Mouse (Mus musculus): ENCODE results near the gene Fut11. TPM values are rescaled to one million over a fixed set of nuclear protein-coding genes. Genes with fewer than 3 reads are reported as not detected.

Gene Fut11
- total and polyA plus RNA-seq, 2 experiments from 2014 or later = 11.1 to 11.9 TPM

DNA sequence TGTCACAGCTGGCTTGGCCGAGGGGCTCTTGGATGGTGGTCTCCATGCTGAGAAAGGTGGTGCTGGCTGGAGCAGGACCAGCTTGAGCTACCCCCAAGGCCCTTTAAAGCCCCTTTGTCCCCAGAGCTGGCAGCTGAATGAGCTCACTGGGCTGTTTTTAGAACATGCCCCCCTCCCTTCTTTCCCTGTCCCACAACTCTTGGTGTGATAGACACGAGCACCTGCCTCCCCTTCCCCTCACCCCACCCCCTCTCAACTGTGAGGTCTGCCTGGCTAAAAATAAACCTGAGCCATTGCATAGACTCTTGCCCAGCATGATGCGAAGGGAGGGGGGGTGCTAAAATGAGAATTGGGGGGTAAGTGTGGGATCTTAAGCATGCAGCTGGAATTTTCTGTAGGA lies 30.3 kb upstream of the Fut11 start:
- H3K4me3 ChIP-seq (ENCODE audit: low read depth, low read length) = peak overlapping the region; percentile 52
- ATAC-seq (ENCODE audit: insufficient read depth, low read depth) = peak; percentile 68

DNA sequence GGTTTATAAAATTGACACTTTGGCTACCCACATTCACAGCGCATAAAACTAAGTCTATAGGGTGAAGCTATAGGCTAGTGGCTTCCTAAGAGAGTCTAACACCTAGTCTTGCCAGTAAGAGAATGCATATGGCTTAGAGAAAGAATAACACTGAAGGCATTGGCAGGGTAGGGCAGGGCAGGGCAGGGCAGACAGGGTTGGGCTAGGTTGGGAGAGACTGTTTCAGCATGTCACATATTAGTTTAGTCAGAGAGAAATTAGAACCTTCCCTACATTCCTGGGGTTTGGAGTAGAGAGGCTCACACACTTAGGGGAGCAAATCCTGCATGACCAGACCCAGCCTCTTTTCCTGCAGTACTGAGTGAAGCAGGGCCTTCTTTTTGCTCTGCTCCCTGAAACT lies 27.3 kb upstream of the Fut11 start:
- no peaks in the 10 kb centered on the region for H3K9me3 ChIP-seq (replicated peaks; ENCODE audit: control insufficient read depth, low read length)
- H3K9ac ChIP-seq (replicated peaks; ENCODE audit: low read depth, low read length) = peak overlapping the region; percentile 72
- H3K36me3 ChIP-seq (replicated peaks; ENCODE audit: control insufficient read depth, insufficient read depth, low read length) = no peaks in the 10 kb centered on the region; the same call in 1 of the 2 replicates
- DNase-seq (ENCODE audit: low spot score) = no peak
- peak overlapping the region; percentile 51 for H3K4me3 ChIP-seq (ENCODE audit: low read depth, low read length)
- ATAC-seq (ENCODE audit: insufficient read depth, low read depth) = no peak
- no peaks in the 10 kb centered on the region for H3K27me3 ChIP-seq (ENCODE audit: control insufficient read depth, insufficient read depth, low read length)
- peak overlapping the region; percentile 99 for H3K27ac ChIP-seq (ENCODE audit: low read depth)
- peaks cover 23% of the 10 kb centered on the region for H3K4me1 ChIP-seq (ENCODE audit: control insufficient read depth, insufficient read depth)
- H3K4me2 ChIP-seq (ENCODE audit: low read depth, low read length) = peak overlapping the region; percentile 74
- 55% methylated on average over 1 of the region's 1 CpGs for WGBS
- TF ChIP-seq EP300 (IDR thresholded peaks at IDR 0.05; ENCODE audit: low read depth) (no peak), CTCF (IDR thresholded peaks at IDR 0.05; ENCODE audit: low read depth) (no peak)

More for the DNA sequence above, 30.3 kb upstream of the Fut11 start:
- H3K36me3 ChIP-seq (replicated peaks; ENCODE audit: control insufficient read depth, insufficient read depth, low read length) = peaks cover 7% of the 10 kb centered on the region
- peak; percentile 94 for DNase-seq (ENCODE audit: low spot score)
- 22% methylated on average over 3 of the region's 3 CpGs for WGBS
- peak overlapping the region; percentile 76 for H3K4me2 ChIP-seq (ENCODE audit: low read depth, low read length)
- TF ChIP-seq EP300 (IDR thresholded peaks at IDR 0.05; ENCODE audit: low read depth) (peak; percentile 79), CTCF (IDR thresholded peaks at IDR 0.05; ENCODE audit: low read depth) (no peak)
- no peaks in the 10 kb centered on the region for H3K27me3 ChIP-seq (ENCODE audit: control insufficient read depth, insufficient read depth, low read length)
- no peaks in the 10 kb centered on the region for H3K9me3 ChIP-seq (replicated peaks; ENCODE audit: control insufficient read depth, low read length)
- peaks cover 29% of the 10 kb centered on the region for H3K4me1 ChIP-seq (ENCODE audit: control insufficient read depth, insufficient read depth)
- peak overlapping the region; percentile 86 for H3K9ac ChIP-seq (replicated peaks; ENCODE audit: low read depth, low read length)
- H3K27ac ChIP-seq (ENCODE audit: low read depth) = peak overlapping the region; percentile 99

DNA sequence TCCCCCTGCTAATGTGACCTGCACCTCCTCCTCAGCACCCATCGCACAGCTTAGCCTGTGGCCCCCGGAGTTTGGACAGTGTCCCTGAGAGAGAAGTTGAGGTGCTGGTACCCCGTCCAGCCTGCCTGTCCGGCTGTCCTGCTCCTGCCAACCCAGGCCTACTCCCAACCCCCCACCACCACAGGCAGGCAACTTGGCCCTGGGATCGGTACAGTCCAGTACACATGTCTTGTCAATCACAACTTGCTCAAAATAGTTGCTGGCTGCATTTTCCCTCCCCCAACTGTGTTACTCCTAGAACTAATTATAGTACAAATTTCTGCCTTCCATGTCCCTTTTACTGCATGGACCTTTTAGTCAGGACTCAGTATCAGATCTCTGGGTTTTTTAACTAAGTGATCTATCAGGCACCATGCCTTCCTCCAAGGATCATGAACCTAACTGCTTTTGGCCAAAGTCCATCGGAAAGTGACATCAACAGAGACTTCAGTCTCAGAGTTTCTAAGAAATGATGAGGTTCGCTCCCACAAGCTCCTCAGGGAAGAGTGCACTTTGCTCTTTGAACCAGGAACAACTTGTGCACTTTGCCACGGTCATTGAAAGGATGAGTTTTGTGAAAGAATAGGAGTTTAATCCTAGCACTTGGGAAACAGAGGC lies 26.5 kb upstream of the Fut11 start, which contains the start of gene Synpo2l:
Gene Synpo2l (minus strand): TSS at position 201 of the 657 bp plus-strand sequence.
- Histone ChIP-seq H3K4me2 (ENCODE audit: low read depth, low read length) (peak within 1 kb of the TSS; percentile 74), H3K36me3 (replicated peaks; ENCODE audit: control insufficient read depth, insufficient read depth, low read length) (no peaks in the 10 kb centered on the region), H3K27ac (ENCODE audit: low read depth) (peak within 1 kb of the TSS; percentile 99), H3K9me3 (replicated peaks; ENCODE audit: control insufficient read depth, low read length) (no peaks in the 10 kb centered on the region), H3K4me3 (ENCODE audit: low read depth, low read length) (peak within 1 kb of the TSS; percentile 51), H3K4me1 (ENCODE audit: control insufficient read depth, insufficient read depth) (peaks cover 23% of the 10 kb centered on the region), H3K9ac (replicated peaks; ENCODE audit: low read depth, low read length) (peak within 1 kb of the TSS; percentile 72), H3K27me3 (ENCODE audit: control insufficient read depth, insufficient read depth, low read length) (no peaks in the 10 kb centered on the region)
- ATAC-seq (ENCODE audit: insufficient read depth, low read depth) = peak; percentile 75
- 40% methylated on average over 8 of the region's 8 CpGs for WGBS
- DNase-seq (ENCODE audit: low spot score) = peak; percentile 92
- TF ChIP-seq CTCF (IDR thresholded peaks at IDR 0.05; ENCODE audit: low read depth) (no peak), EP300 (IDR thresholded peaks at IDR 0.05; ENCODE audit: low read depth) (peak; percentile 81)

DNA sequence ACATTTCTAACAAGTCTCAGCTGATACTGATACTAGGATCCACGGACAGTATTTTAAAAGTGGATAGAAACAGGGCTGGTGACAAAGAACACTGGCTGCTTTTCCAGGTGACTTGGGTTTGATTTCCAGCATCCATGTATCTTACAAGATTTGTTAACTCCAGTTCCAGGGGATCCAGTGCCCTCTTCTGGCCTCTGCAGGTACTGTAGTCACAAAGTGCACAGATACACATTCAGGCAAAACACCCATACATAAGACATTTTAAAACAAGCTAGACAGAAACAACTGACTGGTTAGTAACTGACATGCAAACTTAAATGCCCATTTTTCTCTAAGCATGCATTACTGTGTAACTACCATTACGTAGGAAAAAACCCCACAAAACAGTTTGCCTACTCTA lies 21.8 kb upstream of the Fut11 start:
- no peak overlapping the region for H3K4me3 ChIP-seq (ENCODE audit: low read depth, low read length)
- H3K4me2 ChIP-seq (ENCODE audit: low read depth, low read length) = 0 out of 2 replicates have a peak overlapping the region, but pooled peaks have one; percentile 66
- no peak for TF ChIP-seq EP300 (IDR thresholded peaks at IDR 0.05; ENCODE audit: low read depth)
- TF ChIP-seq CTCF (IDR thresholded peaks at IDR 0.05; ENCODE audit: low read depth) = peak; percentile 55
- no peak overlapping the region for H3K9ac ChIP-seq (replicated peaks; ENCODE audit: low read depth, low read length)
- DNase-seq (ENCODE audit: low spot score) (no peak), ATAC-seq (ENCODE audit: insufficient read depth, low read depth) (no peak)
- H3K27me3 ChIP-seq (ENCODE audit: control insufficient read depth, insufficient read depth, low read length) = no peaks in the 10 kb centered on the region
- H3K36me3 ChIP-seq (replicated peaks; ENCODE audit: control insufficient read depth, insufficient read depth, low read length) = peaks cover 21% of the 10 kb centered on the region
- no peaks in the 10 kb centered on the region for H3K9me3 ChIP-seq (replicated peaks; ENCODE audit: control insufficient read depth, low read length)
- peaks cover 16% of the 10 kb centered on the region; the same call in 1 of the 2 replicates for H3K4me1 ChIP-seq (ENCODE audit: control insufficient read depth, insufficient read depth)
- H3K27ac ChIP-seq (ENCODE audit: low read depth) = peak overlapping the region; percentile 98; the same call in 1 of the 2 replicates
- 89% methylated on average over 2 of the region's 2 CpGs for WGBS

DNA sequence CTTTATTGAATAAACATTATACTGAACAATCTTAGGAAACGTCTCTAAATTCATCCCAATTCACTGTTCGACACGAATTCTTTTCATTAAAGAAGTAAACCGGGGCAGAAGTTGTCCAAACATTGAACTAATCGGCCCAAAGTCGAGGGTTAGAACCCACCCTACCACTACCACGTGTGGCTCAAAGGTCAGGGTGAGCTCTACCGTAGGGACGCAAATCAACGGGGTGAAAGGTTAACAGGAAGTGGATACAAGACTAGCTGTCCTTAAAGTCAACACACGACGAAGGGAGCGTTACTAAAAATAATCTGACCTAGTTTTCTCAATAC lies 21.1 kb upstream of the Fut11 start:
- WGBS = 11% methylated on average over 13 of the region's 13 CpGs
- Histone ChIP-seq H3K4me3 (ENCODE audit: low read depth, low read length) (peak overlapping the region; percentile 80), H3K9me3 (replicated peaks; ENCODE audit: control insufficient read depth, low read length) (no peaks in the 10 kb centered on the region), H3K27me3 (ENCODE audit: control insufficient read depth, insufficient read depth, low read length) (no peaks in the 10 kb centered on the region), H3K4me1 (ENCODE audit: control insufficient read depth, insufficient read depth) (peaks cover 15% of the 10 kb centered on the region; the same call in 1 of the 2 replicates), H3K4me2 (ENCODE audit: low read depth, low read length) (peak overlapping the region; percentile 66), H3K9ac (replicated peaks; ENCODE audit: low read depth, low read length) (peak overlapping the region; percentile 43; the same call in 1 of the 2 replicates), H3K27ac (ENCODE audit: low read depth) (peak overlapping the region; percentile 98), H3K36me3 (replicated peaks; ENCODE audit: control insufficient read depth, insufficient read depth, low read length) (peaks cover 28% of the 10 kb centered on the region)
- peak; percentile 52 for DNase-seq (ENCODE audit: low spot score)
- TF ChIP-seq CTCF (IDR thresholded peaks at IDR 0.05; ENCODE audit: low read depth) (no peak), EP300 (IDR thresholded peaks at IDR 0.05; ENCODE audit: low read depth) (no peak)
- peak; percentile 45 for ATAC-seq (ENCODE audit: insufficient read depth, low read depth)
